Mouse (Mus musculus) natural killer cell, adult 2 months (primary cell): ENCODE data around the gene Gfral.

Source experiments
- DNase-seq, 2 experiments: peaks; one replicate each; pipeline ENCODE4 v3.0.0; 2022; ENCODE audit warnings: low spot score in 2 of 2

Gene Gfral

GRCm38 (mm10) chr9:76213557-76213956, at the start of gene Gfral:
TSS of gene Gfral (minus strand) at chr9:76213657.
- DNase-seq = no peak

- no peak for DNase-seq
These were observed 44.3 kb upstream of the Gfral start for GRCm38 (mm10) chr9:76257731-76258130.

- DNase-seq = no peak
These were observed 39.1 kb upstream of the Gfral start for GRCm38 (mm10) chr9:76252544-76252943.

- no peak for DNase-seq
These were observed 38.7 kb upstream of the Gfral start for GRCm38 (mm10) chr9:76252109-76252508.

- no peak for DNase-seq
These were observed 28.9 kb upstream of the Gfral start for GRCm38 (mm10) chr9:76242322-76242721.

GRCm38 (mm10) chr9:76237946-76238345, 24.5 kb upstream of the Gfral start:
- DNase-seq = no peak

- no peak for DNase-seq
These were observed 23.8 kb upstream of the Gfral start for GRCm38 (mm10) chr9:76237243-76237642.

GRCm38 (mm10) chr9:76236626-76237025, 23.2 kb upstream of the Gfral start:
- DNase-seq = peak; percentile 1 to 33

GRCm38 (mm10) chr9:76235945-76236503, 22.6 kb upstream of the Gfral start:
- peak in 1 of 2 experiments; percentile 0 for DNase-seq

- DNase-seq = no peak
These were observed 21.4 kb upstream of the Gfral start for GRCm38 (mm10) chr9:76234899-76235298.

- peak; percentile 5 to 20 for DNase-seq
These were observed 16.9 kb upstream of the Gfral start for GRCm38 (mm10) chr9:76230400-76230799.

- DNase-seq = no peak
These were observed 3.9 kb upstream of the Gfral start for GRCm38 (mm10) chr9:76217178-76217975.

GRCm38 (mm10) chr9:76214678-76215077, 1.2 kb upstream of the Gfral start:
- DNase-seq = no peak

GRCm38 (mm10) chr9:76196917-76197316, 16.5 kb downstream of the Gfral start:
- DNase-seq = no peak

- no peak for DNase-seq
These were observed 34.2 kb downstream of the Gfral start for GRCm38 (mm10) chr9:76179221-76179620.

GRCm38 (mm10) chr9:76172686-76173295, 40.7 kb downstream of the Gfral start:
- no peak for DNase-seq

GRCm38 (mm10) chr9:76168355-76168754, 45.1 kb downstream of the Gfral start:
- no peak for DNase-seq

GRCm38 (mm10) chr9:76162446-76162845, 51.0 kb downstream of the Gfral start:
- no peak for DNase-seq

GRCm38 (mm10) chr9:76145593-76145992, 67.9 kb downstream of the Gfral start:
- DNase-seq = no peak

- DNase-seq = no peak
These were observed 74.9 kb downstream of the Gfral start for GRCm38 (mm10) chr9:76138378-76139109.

GRCm38 (mm10) chr9:76134042-76134441, 79.4 kb downstream of the Gfral start:
- DNase-seq = no peak

- DNase-seq = no peak
These were observed 84.1 kb downstream of the Gfral start for GRCm38 (mm10) chr9:76129353-76129752.
